Mouse (Mus musculus) ES-E14 (cell line): Measurements from ENCODE around the gene Grm4. TPM values are rescaled to one million over a fixed set of nuclear protein-coding genes. Genes with fewer than 3 reads are reported as not detected.

ENCODE experiments used
- DNase-seq: peaks from one replicate; pipeline ENCODE4 v3.0.0-alpha.2; 2013; ENCODE audit warnings: low read depth, low spot score
- H3K27ac ChIP-seq: 2 replicates; pipeline ENCODE4 v1.5.1; 2012; ENCODE audit warnings: low read depth, mild to moderate bottlenecking, low read length, moderate library complexity, mixed read lengths; ENCODE audit not compliant: poor library complexity, insufficient read depth, severe bottlenecking
- H3K36me3 ChIP-seq: 2 replicates; pipeline ENCODE4 v1.6.1; 2012; ENCODE audit warnings: mild to moderate bottlenecking, low read length, moderate library complexity, mixed read lengths; ENCODE audit not compliant: control insufficient read depth, poor library complexity, insufficient read depth, severe bottlenecking
- H3K4me1 ChIP-seq, 2 experiments: fragments of 150-350 bp in 1 of 2; sonication (generic) in 1 of 2; 2 replicates each; pipeline ENCODE4 v1.6.1; 2012; ENCODE audit warnings: low read length in 2 of 2, mild to moderate bottlenecking in 1 of 2, mixed read lengths in 1 of 2; ENCODE audit not compliant: control insufficient read depth in 2 of 2, insufficient read depth in 2 of 2, poor library complexity in 1 of 2
- H3K4me3 ChIP-seq, 2 experiments: fragments of 150-350 bp in 1 of 2; sonication (generic) in 1 of 2; 2 replicates each; pipeline ENCODE4 v1.5.1; 2012; ENCODE audit warnings: low read length in 2 of 2, low read depth in 1 of 2, mild to moderate bottlenecking in 1 of 2, mixed read lengths in 1 of 2; ENCODE audit not compliant: insufficient read depth in 1 of 2, poor library complexity in 1 of 2, severe bottlenecking in 1 of 2
- H3K9ac ChIP-seq: 2 replicates; pipeline ENCODE4 v1.6.1; 2012; ENCODE audit warnings: low read depth, mild to moderate bottlenecking, low read length, mixed read lengths; ENCODE audit not compliant: poor library complexity, insufficient read depth, severe bottlenecking
- H3K9me3 ChIP-seq: fragments of 150-350 bp; sonication (generic); 2 replicates; pipeline ENCODE4 v1.6.1; 2012; ENCODE audit warnings: low read depth, mild to moderate bottlenecking, low read length; ENCODE audit not compliant: control insufficient read depth, insufficient read depth
- CHD2 ChIP-seq: IDR thresholded peaks from 2 replicates; pipeline ENCODE4 v1.6.1; 2014; ENCODE audit warnings: mild to moderate bottlenecking, low read depth, low read length, inconsistent platforms
- HCFC1 ChIP-seq: IDR thresholded peaks from 2 replicates; pipeline ENCODE4 v1.6.1; 2012; ENCODE audit warnings: low read length, inconsistent platforms, borderline replicate concordance; ENCODE audit not compliant: insufficient read depth
- MAFK ChIP-seq: IDR thresholded peaks from 2 replicates; pipeline ENCODE4 v1.6.1; 2014; ENCODE audit warnings: mild to moderate bottlenecking, low read depth, low read length, inconsistent platforms; ENCODE audit not compliant: insufficient read depth
- ZC3H11A ChIP-seq: IDR thresholded peaks from 2 replicates; pipeline ENCODE4 v1.6.1; 2012; ENCODE audit warnings: low read depth, mild to moderate bottlenecking, inconsistent platforms, low read length, borderline replicate concordance
- ZNF384 ChIP-seq: IDR thresholded peaks from 2 replicates; pipeline ENCODE4 v1.6.1; 2012; ENCODE audit warnings: low read depth, low read length, inconsistent platforms
- in situ Hi-C, 2 experiments: fragments of 600-800 bp; cut with MboI; formaldehyde crosslinking; loops; one replicate each; pipeline ENCODE4 v1.15.1; 2025; ENCODE audit warnings: low sequenced_read_pairs in 2 of 2, inconsistent platforms in 1 of 2; ENCODE audit not compliant: unreplicated experiment in 2 of 2
- total RNA-seq: library from RNA; depleted of rRNA; stranded (reverse); fragments of 300-350 nt; gene quantifications from 2 replicates; pipeline ENCODE4 v1.2.3, GENCODE M21; 2012

Grm4 gene
- total RNA-seq, 1 experiment: 0.49 TPM

DNA sequence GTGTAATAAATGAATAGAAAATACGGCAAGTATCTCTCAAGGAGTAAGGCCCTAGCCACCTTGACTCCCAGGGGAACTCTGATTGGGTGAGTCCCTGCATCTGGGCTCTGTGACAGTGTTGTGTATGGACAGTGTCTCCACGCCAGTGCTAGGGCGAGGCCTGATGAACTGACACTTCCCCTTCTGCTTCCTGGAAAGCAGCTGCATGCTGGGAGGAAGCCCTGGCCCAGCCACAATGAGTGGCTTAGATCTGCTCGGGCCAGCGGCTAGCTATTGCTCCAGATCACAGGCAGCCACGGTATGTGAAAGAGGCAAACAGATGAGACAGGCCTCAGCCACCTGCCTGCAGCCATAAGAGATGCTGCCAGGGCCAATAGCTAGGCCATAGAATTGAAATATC is 6.0 kb upstream of the Grm4 start:
- Histone ChIP-seq H3K4me1 (0 out of 4 replicates have a peak, but pooled peaks cover 0 to 2% of the 10 kb centered on the region in 2 experiments), H3K36me3 (no peaks in the 10 kb centered on the region), H3K4me3 (no peak overlapping the region), H3K27ac (no peak overlapping the region), H3K9me3 (peaks cover 9% of the 10 kb centered on the region; the same call in 1 of the 2 replicates), H3K9ac (no peak overlapping the region)
- no peak for TF ChIP-seq ZC3H11A
- TF ChIP-seq ZNF384: no peak
- TF ChIP-seq CHD2: no peak
- TF ChIP-seq HCFC1: no peak
- TF ChIP-seq MAFK: no peak
- no peak for DNase-seq
- in situ Hi-C loops: no loop called here

DNA sequence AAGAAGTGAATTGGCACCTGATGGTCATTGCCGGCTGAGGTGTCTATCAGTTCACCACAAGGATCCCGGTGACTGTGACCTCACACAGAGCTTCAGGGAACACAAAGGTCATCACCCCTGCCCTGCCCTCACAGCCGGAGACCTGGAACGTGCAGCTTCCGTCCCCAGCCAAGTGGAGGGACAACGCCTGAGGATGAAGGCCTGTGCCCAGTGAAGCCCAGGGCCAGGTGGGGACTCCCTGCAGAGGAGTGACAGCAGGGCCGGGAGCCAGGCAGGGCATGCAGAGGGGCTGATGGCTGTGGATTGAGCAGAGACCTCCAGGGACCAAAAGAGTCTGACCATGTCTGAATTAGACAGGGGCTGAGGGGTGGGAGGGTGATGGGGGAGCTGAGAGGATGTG is 1.9 kb upstream of the Grm4 start:
- TF ChIP-seq ZNF384 (no peak), MAFK (no peak), ZC3H11A (no peak), CHD2 (no peak), HCFC1 (no peak)
- H3K4me3 ChIP-seq: no peak overlapping the region
- H3K36me3 ChIP-seq: no peaks in the 10 kb centered on the region
- no peaks in the 10 kb centered on the region for H3K9me3 ChIP-seq
- in situ Hi-C loops: loop anchor here in 1 of 2 experiments (25.0 kb wide), 1 partner anchor 336 kb away; no protein-coding TSS in a partner anchor
- no peak overlapping the region for H3K27ac ChIP-seq
- no peak overlapping the region for H3K9ac ChIP-seq
- DNase-seq: no peak
- H3K4me1 ChIP-seq: peaks cover 2 to 3% of the 10 kb centered on the region in 2 experiments; a peak in 2 of 4 replicates

DNA sequence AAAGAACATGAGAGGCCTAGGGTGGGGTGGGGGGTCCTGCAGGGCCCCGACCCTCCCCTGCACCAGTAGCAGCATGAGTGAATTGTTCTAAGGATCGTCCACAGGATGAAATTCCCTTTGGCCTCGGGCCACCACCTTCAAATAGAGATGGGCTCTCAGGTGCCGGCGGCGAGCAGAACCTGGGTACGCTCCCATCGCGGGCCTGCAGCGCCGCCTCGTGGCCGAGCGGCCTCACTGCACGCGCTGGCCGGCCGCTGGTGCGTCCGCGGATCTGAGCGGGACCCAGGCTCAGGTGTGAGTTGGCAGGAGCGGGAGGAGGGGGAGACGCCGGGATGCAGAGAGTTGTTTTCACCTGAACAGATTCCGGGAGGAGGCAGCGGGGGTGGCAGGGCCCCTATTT is 646 bp downstream of the Grm4 start:
- Histone ChIP-seq H3K36me3 (no peaks in the 10 kb centered on the region), H3K4me3 (peak overlapping the region; percentile 23 to 29; a peak in 1 of 4 replicates), H3K9ac (no peak overlapping the region), H3K4me1 (peaks cover 2 to 3% of the 10 kb centered on the region in 2 experiments; a peak in 2 of 4 replicates), H3K27ac (no peak overlapping the region), H3K9me3 (no peaks in the 10 kb centered on the region)
- in situ Hi-C loops: loop anchor here in 1 of 2 experiments (25.0 kb wide), 1 partner anchor 333 kb away; no protein-coding TSS in a partner anchor
- no peak for DNase-seq
- no peak for TF ChIP-seq CHD2
- no peak for TF ChIP-seq MAFK
- no peak for TF ChIP-seq HCFC1
- peak; percentile 94 for TF ChIP-seq ZC3H11A

DNA sequence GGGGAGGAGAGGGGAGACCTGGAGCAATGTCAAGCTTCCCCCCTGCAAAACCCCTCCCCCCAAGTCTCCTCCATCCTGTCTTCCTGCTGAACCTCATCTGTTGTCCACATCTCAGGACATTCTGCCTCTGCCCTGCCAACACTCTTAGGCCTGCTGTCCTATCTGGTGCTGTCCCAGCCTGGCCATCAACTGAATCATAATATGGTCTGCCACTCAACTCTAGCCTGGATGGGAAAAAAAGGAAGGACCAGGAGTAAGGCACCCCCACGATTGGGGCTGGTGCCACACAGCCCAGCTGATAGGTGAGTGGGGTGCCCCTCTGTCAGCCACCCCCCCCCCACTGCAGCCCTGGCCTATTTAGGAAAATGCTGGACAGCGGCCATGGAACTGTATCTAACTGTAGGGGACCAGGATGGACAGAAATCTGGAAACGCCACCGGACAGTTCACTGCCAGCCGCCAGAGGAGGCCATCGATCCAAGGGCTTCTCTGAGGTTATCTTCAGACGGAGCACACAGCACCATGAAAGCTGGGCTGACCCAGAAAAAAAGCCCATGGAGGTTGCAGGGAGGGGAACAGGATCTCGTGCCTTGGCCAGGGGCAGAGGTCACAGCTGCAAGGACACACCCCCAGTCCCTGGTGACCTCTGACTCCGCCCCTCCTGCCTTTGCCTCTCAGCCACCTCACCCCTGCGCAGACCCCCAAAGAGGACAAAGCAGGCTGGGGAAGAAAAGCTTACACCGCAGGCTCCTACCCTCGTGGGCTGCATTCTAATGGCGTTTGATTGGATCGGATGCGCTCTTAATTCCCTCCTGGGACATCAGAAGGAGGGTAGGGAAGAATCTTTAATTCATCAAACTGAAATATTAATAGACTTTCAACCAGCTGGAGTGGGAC is 2.3 kb downstream of the Grm4 start:
- no peak overlapping the region for H3K4me3 ChIP-seq
- H3K9me3 ChIP-seq: no peaks in the 10 kb centered on the region

More for the DNA sequence above, 2.3 kb downstream of the Grm4 start:
- in situ Hi-C loops: loop anchor here (10.0 to 25.0 kb wide), 2 partner anchors 304 to 332 kb away; no protein-coding TSS in a partner anchor
- Histone ChIP-seq H3K4me1 (peaks cover 2 to 3% of the 10 kb centered on the region in 2 experiments; a peak in 2 of 4 replicates), H3K27ac (no peak overlapping the region), H3K9ac (no peak overlapping the region), H3K36me3 (no peaks in the 10 kb centered on the region)
- TF ChIP-seq ZC3H11A: no peak
- no peak for TF ChIP-seq CHD2
- no peak for TF ChIP-seq HCFC1
- no peak for TF ChIP-seq ZNF384
- TF ChIP-seq MAFK: no peak
- DNase-seq: no peak
